Mouse (Mus musculus): ENCODE data around the gene Spock1.

DNA sequence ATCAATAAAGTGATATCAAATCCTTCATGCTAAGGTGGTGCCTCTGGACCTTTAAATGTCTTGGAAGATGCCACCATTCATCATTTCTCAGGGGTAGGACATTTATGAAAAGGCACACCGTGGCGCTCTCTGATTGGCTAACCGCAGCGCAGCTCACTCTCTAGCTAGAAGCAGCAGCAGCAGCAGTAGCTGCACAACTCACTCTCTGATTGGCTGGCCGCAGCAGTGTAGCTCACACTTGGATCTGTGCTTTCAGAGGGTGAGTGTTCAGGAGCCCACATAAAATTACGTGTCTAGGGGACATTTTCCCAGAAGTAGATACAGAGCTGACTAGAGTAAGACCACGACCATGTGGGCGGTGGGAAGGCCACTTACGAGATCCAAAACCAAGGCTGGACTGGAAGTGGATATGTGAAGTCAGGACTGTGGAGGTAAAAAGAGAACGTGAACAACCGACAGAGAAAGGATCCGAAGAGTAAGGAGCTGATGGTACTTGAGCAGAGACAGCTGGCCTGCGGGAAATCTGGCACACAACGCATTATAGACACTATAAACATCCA lies 535.9 kb downstream of the Spock1 start:
- no peak for TF ChIP-seq CTCF (IDR thresholded peaks at IDR 0.05; ENCODE audit: borderline replicate concordance, insufficient read depth, low read length)
- no peak for TF ChIP-seq POLR2A (IDR thresholded peaks at IDR 0.05; ENCODE audit: low read depth, low read length)
